Mouse (Mus musculus) liver (tissue): Measurements from ENCODE around the gene Eif3b.
A peak's percentile ranks its signal among the peaks of the same experiment; 100 is the strongest.

Source experiments
- DNase-seq: peaks from one replicate; pipeline ENCODE4 v3.0.0-alpha.2; 2020; ENCODE audit warnings: mixed read lengths

The Eif3b gene

GRCm38 (mm10) chr5:140418489-140419441 is at the start of gene Eif3b:
Gene Eif3b (plus strand): TSS chr5:140419328.
- DNase-seq: peak; percentile 93

GRCm38 (mm10) chr5:140369466-140369865 is 49.7 kb upstream of the Eif3b start:
- DNase-seq: no peak

GRCm38 (mm10) chr5:140370446-140371254 is 48.5 kb upstream of the Eif3b start:
- peak; percentile 10 for DNase-seq

DNA sequence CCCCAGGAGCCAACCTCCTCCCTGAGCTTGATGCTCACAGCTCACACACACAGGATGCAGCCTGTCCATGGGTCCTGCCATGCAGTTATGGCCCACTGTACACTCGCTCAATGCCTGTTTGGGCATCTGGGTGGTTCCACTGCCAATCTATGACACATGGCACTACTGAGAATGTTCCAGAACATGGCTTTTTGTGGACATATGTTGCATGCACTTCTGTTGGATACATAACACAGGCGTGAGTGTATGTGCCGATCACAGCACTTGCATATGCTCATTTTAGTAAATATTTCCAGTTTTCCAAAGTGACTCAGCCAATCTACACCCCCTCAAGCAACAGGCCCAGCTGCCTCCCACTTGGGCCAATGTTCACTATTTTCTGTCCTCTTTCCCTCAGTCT is 47.5 kb upstream of the Eif3b start:
- DNase-seq: no peak

DNA sequence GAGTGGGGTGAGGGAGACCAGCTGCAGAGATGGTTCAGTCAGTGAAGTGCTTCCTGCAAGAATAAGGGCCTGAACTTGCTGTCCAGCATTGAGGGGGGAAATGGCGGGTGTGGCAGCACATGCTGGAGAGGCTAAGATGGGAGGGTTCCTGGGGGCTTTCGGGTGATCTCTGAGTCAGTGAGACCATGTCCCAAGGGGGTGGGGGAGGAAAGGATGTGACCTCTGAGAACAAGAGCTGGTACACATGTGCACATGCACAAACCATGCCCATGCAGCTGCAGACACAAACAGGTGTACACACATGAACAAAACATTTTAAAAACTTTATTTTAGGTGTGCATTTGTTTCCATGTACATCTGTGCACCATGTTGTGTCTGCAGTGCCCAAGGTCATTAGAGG is 45.4 kb upstream of the Eif3b start:
- DNase-seq: no peak

- DNase-seq: no peak
Measured at GRCm38 (mm10) chr5:140374226-140374625, 44.9 kb upstream of the Eif3b start.

GRCm38 (mm10) chr5:140375249-140375829 is 43.8 kb upstream of the Eif3b start:
- DNase-seq: no peak

GRCm38 (mm10) chr5:140378121-140378853 is 40.8 kb upstream of the Eif3b start:
- DNase-seq: no peak

DNA sequence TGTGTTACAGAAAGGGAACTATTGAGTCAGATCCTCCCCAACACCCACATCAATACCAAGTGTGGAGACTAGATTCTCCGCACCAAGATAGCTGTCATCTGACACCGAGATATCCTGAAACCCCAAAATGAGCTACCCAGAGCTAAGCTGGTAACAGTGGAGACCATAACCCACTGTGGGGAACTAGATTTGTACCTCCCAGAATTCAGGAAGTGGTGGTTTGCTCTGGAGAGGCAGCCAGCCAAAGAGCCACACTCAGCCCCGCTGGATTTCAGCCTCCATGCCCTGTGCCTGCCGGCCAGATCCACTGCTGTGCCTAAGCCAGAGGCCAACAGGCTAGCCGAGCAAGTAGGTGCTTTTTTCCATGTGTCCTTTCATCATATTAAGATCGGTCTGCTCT is 39.8 kb upstream of the Eif3b start:
- no peak for DNase-seq

DNA sequence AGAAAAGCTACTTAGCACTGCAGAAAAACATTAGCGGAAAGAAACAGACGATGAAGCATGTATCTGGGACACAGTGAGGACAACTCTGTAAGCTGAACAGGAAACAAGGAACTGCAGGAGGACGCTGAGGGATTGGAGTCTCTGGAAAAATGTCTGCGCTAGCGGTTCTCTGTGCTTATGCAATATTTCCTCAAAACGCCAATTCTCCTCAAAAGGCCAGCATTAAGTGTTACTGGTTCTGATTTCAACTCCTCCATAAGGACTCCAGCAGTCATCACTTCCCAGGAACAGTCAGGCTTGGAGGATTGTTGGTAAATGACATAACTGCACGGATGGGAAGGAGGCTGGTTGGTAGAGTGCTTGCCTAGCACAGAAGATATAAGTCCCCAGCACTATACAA is 38.0 kb upstream of the Eif3b start:
- DNase-seq: no peak

DNA sequence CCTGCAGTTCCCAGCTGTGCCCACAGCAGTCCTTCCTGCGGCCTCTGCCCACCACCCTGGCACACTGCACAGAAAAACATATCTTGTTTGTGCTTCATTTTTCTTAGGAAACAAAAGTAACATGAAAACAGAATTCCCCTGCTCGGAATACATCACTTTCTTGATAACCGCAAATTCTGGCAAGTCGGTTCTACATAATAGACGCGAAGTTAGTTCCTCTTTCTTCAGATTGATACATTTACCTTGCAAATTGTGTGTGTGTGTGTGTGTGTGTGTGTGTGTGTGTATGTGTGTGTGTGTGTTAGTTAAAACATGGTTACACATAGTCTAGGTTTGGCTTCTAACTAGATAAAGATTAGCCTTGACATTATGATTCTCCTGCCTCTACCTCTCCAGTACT is 36.4 kb upstream of the Eif3b start:
- no peak for DNase-seq

- DNase-seq: no peak
Measured at GRCm38 (mm10) chr5:140383559-140383958, 35.6 kb upstream of the Eif3b start.

- no peak for DNase-seq
Measured at GRCm38 (mm10) chr5:140384462-140384861, 34.7 kb upstream of the Eif3b start.

GRCm38 (mm10) chr5:140387236-140387635 is 31.9 kb upstream of the Eif3b start:
- no peak for DNase-seq

DNA sequence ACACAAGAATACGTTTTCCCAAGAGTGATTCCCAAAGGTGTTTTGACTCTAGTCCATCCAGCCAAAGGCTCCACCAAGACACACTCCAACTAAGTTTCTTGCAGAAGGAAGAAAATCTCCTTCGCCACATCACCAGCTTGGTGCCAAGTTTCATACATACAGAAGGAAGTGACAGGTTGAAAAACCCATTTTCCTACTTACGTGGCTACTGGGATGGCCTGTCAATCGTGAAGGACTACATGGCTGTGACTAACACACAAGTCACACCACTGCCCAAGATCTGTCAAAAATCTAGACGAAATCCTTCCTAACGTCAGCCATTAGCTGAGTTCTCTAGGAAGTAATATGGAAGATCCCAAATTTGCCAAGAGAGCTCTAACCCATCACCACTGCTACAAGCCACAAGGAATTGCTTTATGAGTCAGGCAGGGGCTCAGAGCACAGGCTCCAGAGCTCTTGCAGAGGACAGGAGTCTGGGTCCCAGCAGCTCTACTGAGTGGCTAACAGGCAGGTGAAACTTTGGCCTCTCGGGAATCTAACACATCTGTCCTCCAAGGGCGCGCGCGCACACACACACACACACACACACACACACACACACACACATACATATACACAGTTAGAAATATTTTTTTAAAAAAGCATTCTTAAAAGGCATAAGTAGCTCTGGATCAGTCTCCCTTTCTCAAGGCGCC is 31.2 kb upstream of the Eif3b start:
- DNase-seq: peak; percentile 21

DNA sequence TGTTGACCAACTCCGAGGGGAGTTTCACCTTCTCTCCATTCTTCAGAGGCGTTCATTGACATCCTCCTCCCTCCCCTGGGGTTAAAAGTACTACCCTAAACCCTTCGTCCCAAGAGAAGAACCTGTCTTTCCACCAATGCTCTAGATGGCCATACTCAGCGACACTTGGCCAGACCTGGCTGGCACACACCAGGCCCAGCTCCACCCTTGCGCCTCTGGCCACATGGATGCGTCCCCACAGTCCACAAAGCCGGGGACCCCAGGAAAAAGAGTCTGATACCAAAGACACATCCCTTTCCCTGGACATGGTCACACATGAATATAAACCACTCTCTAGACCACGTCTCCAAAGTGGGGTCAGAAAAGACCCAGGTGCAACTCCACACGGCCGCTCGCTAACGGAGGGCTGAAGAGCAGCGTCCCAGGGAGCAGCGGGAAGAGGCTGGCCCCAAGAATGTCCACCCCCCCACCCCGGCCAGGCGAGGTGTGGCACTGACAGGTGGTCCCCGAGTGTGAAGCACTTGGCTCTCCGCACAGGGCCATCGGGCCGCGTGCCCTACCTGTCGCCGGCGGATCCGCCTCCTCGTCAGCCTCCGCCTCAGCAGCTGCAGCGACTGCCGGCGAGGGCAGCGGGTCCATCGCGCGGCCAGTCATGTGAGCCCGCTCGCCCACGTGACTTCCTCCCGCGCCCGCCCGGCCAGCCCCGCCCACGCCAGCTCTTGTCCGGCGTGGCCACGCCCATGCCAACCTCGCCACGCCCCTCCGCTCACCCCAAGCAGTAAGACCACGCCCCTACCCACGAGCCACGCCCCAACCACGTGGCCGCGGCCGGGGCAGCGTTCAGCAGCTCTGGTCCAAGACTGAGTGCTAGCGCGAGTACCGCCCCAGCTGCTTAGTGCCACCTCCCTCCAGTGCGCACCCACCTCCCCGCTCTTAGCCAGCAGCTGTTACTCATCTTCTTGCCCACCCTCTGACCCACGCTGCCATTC is 30.2 kb upstream of the Eif3b start, which contains the start of gene Snx8:
Gene Snx8, minus strand, starts transcription at position 675 of the 989 bp plus-strand sequence.
- DNase-seq: peak; percentile 99

- DNase-seq: no peak
Measured at GRCm38 (mm10) chr5:140389647-140390046, 29.5 kb upstream of the Eif3b start.

DNA sequence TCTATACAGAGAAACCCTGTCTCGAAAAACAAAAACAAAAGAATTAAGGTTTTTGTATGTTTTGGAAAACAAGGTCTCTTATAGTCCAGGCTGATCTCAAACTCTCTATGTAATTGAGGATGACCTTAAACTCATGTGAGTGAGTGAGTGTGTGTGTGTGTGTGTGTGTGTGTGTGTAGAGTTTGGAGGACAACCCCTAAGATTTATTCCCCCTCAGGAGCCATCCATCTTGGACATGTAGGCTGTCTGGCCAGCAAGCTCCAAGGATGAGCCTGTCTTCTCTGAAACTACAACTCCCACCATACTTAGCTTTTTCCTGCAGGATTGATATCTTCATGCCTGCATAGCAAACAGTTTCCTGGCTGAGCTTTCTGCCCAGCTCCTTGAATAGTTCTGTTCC is 27.7 kb upstream of the Eif3b start:
- no peak for DNase-seq

- no peak for DNase-seq
Measured at GRCm38 (mm10) chr5:140391981-140392380, 27.1 kb upstream of the Eif3b start.

GRCm38 (mm10) chr5:140392701-140393100 is 26.4 kb upstream of the Eif3b start:
- no peak for DNase-seq
